Comparison of ENCODE assay signal across 31 mouse cellular contexts in the genomic region with DNA sequence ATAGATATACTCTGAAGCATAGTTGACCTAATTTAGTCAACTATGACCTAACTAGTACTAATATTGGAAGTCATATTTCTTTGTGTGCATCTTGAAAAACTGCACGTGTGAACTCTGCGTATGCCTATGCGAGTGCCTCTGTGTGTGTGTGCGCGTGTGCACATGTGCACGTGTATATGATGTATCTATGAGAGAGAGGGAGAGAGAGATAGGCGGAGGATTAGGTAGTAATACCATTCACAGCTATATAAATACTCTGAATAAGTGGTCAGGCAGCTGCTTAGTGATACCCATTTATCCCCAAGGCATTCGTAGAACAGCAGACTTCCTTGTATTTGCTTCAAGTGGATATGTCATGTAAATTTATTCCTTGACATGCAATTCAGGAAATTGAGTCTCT.
"Had no signal": no experiment of that assay in that cellular context is flagged by ENCODE, and none has a peak within 500 bp of the region (broad histone marks: within the 10 kb centered on the region; RNA-seq: fewer than 3 reads in every experiment).

No protein-coding gene starts in this region.

- H3K4me3 ChIP-seq: left cerebral cortex, adult 2 months; limb, embryonic 12.5 days; limb, embryonic 15.5 days; liver, embryonic 12.5 days; liver, embryonic 13.5 days; liver, embryonic 15.5 days; lung, embryonic 15.5 days; megakaryocyte, embryonic 14.5 days; midbrain, embryonic 10.5 days; midbrain, embryonic 12.5 days; midbrain, embryonic 13.5 days; midbrain, embryonic 15.5 days; myocyte; neural tube, embryonic 12.5 days had no signal

- H3K27ac ChIP-seq: left cerebral cortex, adult 2 months; limb, embryonic 12.5 days; limb, embryonic 15.5 days; liver, embryonic 12.5 days; liver, embryonic 13.5 days; liver, embryonic 14.5 days; liver, embryonic 15.5 days; lung, embryonic 15.5 days; macrophage; midbrain, embryonic 10.5 days; midbrain, embryonic 12.5 days; midbrain, embryonic 13.5 days; midbrain, embryonic 15.5 days; neural tube, embryonic 12.5 days had no signal

- H3K9me3 ChIP-seq: limb, embryonic 12.5 days; limb, embryonic 15.5 days; liver, embryonic 13.5 days; liver, embryonic 15.5 days; lung, embryonic 15.5 days; megakaryocyte, embryonic 14.5 days; midbrain, embryonic 10.5 days; midbrain, embryonic 12.5 days; midbrain, embryonic 13.5 days; midbrain, embryonic 15.5 days; neural tube, embryonic 12.5 days had no signal

- H3K27me3 ChIP-seq: limb, embryonic 15.5 days; liver, embryonic 12.5 days; liver, embryonic 13.5 days; liver, embryonic 15.5 days; lung, embryonic 15.5 days; megakaryocyte, embryonic 14.5 days; midbrain, embryonic 12.5 days; midbrain, embryonic 13.5 days; midbrain, embryonic 15.5 days; neural tube, embryonic 12.5 days had no signal

- DNase-seq: left cerebral cortex, postnatal 4 days; liver; liver, embryonic 13.5 days; liver, postnatal 0 days; lung, adult 18-20 months; lung, adult 2 months; lung, embryonic 14.5 days; lung, postnatal 10 days; lung, postnatal 14 days; lung, postnatal 36 days; lung, postnatal 4 days; midbrain, embryonic 14.5 days had no signal

- H3K4me2 ChIP-seq: limb, embryonic 12.5 days; limb, embryonic 15.5 days; liver, embryonic 11.5 days; liver, embryonic 12.5 days; liver, embryonic 13.5 days; liver, embryonic 15.5 days; lung, embryonic 14.5 days; lung, embryonic 15.5 days; midbrain, embryonic 11.5 days; midbrain, embryonic 12.5 days; midbrain, embryonic 13.5 days; midbrain, embryonic 15.5 days; neural tube, embryonic 12.5 days had no signal

- H3K4me1 ChIP-seq: limb, embryonic 12.5 days; limb, embryonic 15.5 days; liver, embryonic 12.5 days; liver, embryonic 13.5 days; liver, embryonic 15.5 days; lung, embryonic 15.5 days; megakaryocyte, embryonic 14.5 days; midbrain, embryonic 10.5 days; midbrain, embryonic 12.5 days; midbrain, embryonic 13.5 days; midbrain, embryonic 15.5 days; neural tube, embryonic 12.5 days had no signal

- ATAC-seq: liver, embryonic 12.5 days; liver, postnatal 0 days; lung, postnatal 0 days; midbrain, embryonic 13.5 days; midbrain, embryonic 15.5 days; midbrain, embryonic 16.5 days had no signal

- H3K9ac ChIP-seq: limb, embryonic 12.5 days; limb, embryonic 15.5 days; liver, embryonic 12.5 days; liver, embryonic 13.5 days; liver, embryonic 14.5 days; liver, embryonic 15.5 days; liver, postnatal 0 days; lung, embryonic 14.5 days; lung, embryonic 15.5 days; midbrain, embryonic 12.5 days; midbrain, embryonic 13.5 days; midbrain, embryonic 15.5 days; neural tube, embryonic 12.5 days had no signal

- H3K36me3 ChIP-seq: limb, embryonic 12.5 days; limb, embryonic 15.5 days; liver, embryonic 12.5 days; liver, embryonic 13.5 days; liver, embryonic 15.5 days; lung, embryonic 15.5 days; midbrain, embryonic 10.5 days; midbrain, embryonic 12.5 days; midbrain, embryonic 13.5 days; midbrain, embryonic 15.5 days; neural tube, embryonic 12.5 days had no signal
